ENCODE assay signal across 9 mouse cellular contexts in the genomic region with DNA sequence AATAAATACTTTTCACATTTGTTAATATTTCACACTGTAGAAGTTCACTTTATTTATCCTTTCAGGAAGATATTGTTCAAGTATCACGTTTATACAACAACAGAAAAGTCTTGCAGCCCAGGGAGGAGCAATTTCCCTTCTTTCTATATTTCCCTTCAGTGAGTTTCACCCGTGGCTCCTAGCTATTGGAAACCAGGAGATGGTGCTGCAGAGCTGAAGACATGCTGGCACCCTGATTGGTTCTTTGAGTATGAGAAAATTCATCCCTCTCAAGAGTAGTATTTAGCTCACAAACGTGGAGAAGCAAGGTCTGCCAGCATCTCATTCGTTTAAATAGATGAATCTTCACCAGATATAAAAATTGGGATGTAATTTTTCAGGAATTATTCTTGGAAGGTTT.
DNase-seq lines count a peak whose midpoint lies in the region; ATAC-seq lines count a peak whose summit lies in the region.
"Had no signal": no experiment of that assay in that cellular context is flagged by ENCODE, and none has a peak within 500 bp of the region (broad histone marks: within the 10 kb centered on the region; RNA-seq: fewer than 3 reads in every experiment).

No protein-coding gene starts in this region.

- DNase-seq in kidney, adult 9 months = peak; percentile 45
- DNase-seq in Muller cell, postnatal 12 days (ENCODE audit: inconsistent ontology term) = peak; percentile 12
- DNase-seq in adrenal gland, postnatal 14 days = peak; percentile 53
- peak; percentile 73 for DNase-seq in kidney, postnatal 10 days
- peak; percentile 47 for DNase-seq in naive thymus-derived CD4-positive, alpha-beta T cell, adult 2 months (ENCODE audit: low read depth)
- no peak for DNase-seq in cerebellum, adult 11 months
- no peak for DNase-seq in hindbrain, embryonic 11.5 days (ENCODE audit: low spot score)

- ATAC-seq in kidney, embryonic 15.5 days (replicated peaks; ENCODE audit: low FRiP score) = no peak
- no peak for ATAC-seq in hindbrain, embryonic 11.5 days (ENCODE audit: low FRiP score)

- H3K9me3 ChIP-seq in kidney, embryonic 15.5 days (replicated peaks) = no peaks in the 10 kb centered on the region
- H3K9me3 ChIP-seq in hindbrain, embryonic 11.5 days (ENCODE audit: control insufficient read depth, low read length) = no peaks in the 10 kb centered on the region

- H3K27me3 ChIP-seq in kidney, embryonic 15.5 days = no peaks in the 10 kb centered on the region
- no peaks in the 10 kb centered on the region for H3K27me3 ChIP-seq in hindbrain, embryonic 11.5 days (ENCODE audit: control insufficient read depth, insufficient read depth, low read length)
- H3K27me3 ChIP-seq: megakaryocyte, embryonic 14.5 days had no signal

- no peak overlapping the region for H3K9ac ChIP-seq in kidney, embryonic 15.5 days
- no peak overlapping the region for H3K9ac ChIP-seq in hindbrain, embryonic 11.5 days (ENCODE audit: low read depth, low read length)

- H3K36me3 ChIP-seq in kidney, embryonic 15.5 days = no peaks in the 10 kb centered on the region
- no peaks in the 10 kb centered on the region for H3K36me3 ChIP-seq in hindbrain, embryonic 11.5 days (ENCODE audit: control insufficient read depth, insufficient read depth, low read length)

- H3K4me3 ChIP-seq in kidney, embryonic 15.5 days (replicated peaks) = no peak overlapping the region
- no peak overlapping the region for H3K4me3 ChIP-seq in hindbrain, embryonic 11.5 days (ENCODE audit: low read depth, low read length)
- H3K4me3 ChIP-seq: megakaryocyte, embryonic 14.5 days had no signal

- H3K27ac ChIP-seq in kidney, embryonic 15.5 days = no peak overlapping the region
- no peak overlapping the region for H3K27ac ChIP-seq in hindbrain, embryonic 11.5 days (ENCODE audit: low read depth, low read length)

- H3K4me2 ChIP-seq in kidney, embryonic 15.5 days = no peak overlapping the region
- H3K4me2 ChIP-seq in hindbrain, embryonic 11.5 days (replicated peaks; ENCODE audit: low read depth, low read length) = no peak overlapping the region

- no peaks in the 10 kb centered on the region for H3K4me1 ChIP-seq in kidney, embryonic 15.5 days
- H3K4me1 ChIP-seq in hindbrain, embryonic 11.5 days (replicated peaks; ENCODE audit: control insufficient read depth, insufficient read depth, low read length) = no peaks in the 10 kb centered on the region
- H3K4me1 ChIP-seq: megakaryocyte, embryonic 14.5 days had no signal

- 22% methylated on average over 4 of the region's 4 CpGs for WGBS in kidney, embryonic 15.5 days
- 39% methylated on average over 4 of the region's 4 CpGs for WGBS in hindbrain, embryonic 11.5 days

Comparison
In these comparisons a context has a peak if more than half of its experiments do, and no peak if none do; other contexts are left out.
1. DNase-seq: peak in kidney, adult 9 months (single experiment), Muller cell, postnatal 12 days (single experiment), adrenal gland, postnatal 14 days (single experiment), kidney, postnatal 10 days (single experiment) and naive thymus-derived CD4-positive, alpha-beta T cell, adult 2 months (single experiment); none in cerebellum, adult 11 months (single experiment) and hindbrain, embryonic 11.5 days (single experiment).